Mouse (Mus musculus) midbrain, embryonic 14.5 days (tissue): ENCODE measurements around the gene Rgl1. TPM values are rescaled to one million over a fixed set of nuclear protein-coding genes. Genes with fewer than 3 reads are reported as not detected.

ENCODE experiments used
- ATAC-seq: fragments of 200-750 bp; cut with Nextera tagmentation; 2 replicates; pipeline ENCODE4 v1.8.0; 2017; ENCODE audit warnings: moderate number of reproducible peaks, moderate library complexity; ENCODE audit not compliant: low FRiP score, low TSS enrichment
- DNase-seq: peaks from one replicate; pipeline ENCODE4 v3.0.0-alpha.2; 2015
- H3K27ac ChIP-seq: fragments of 300-500 bp; sonication (generic); replicated peaks from 2 replicates; pipeline ENCODE4 v1.5.1; 2014; ENCODE audit warnings: mild to moderate bottlenecking, low read depth, low read length, moderate library complexity
- H3K27me3 ChIP-seq: fragments of 300-500 bp; sonication (generic); 2 replicates; pipeline ENCODE4 v1.6.1; 2014; ENCODE audit warnings: low read length, control low read depth, mixed read lengths; ENCODE audit not compliant: control insufficient read depth, insufficient read depth
- H3K36me3 ChIP-seq: fragments of 300-500 bp; sonication (generic); 2 replicates; pipeline ENCODE4 v1.6.1; 2014; ENCODE audit warnings: low read length, control low read depth; ENCODE audit not compliant: control insufficient read depth, insufficient read depth
- H3K4me1 ChIP-seq: fragments of 300-500 bp; sonication (generic); 2 replicates; pipeline ENCODE4 v1.6.1; 2014; ENCODE audit warnings: mild to moderate bottlenecking, antibody characterized with exemption, low read length, control low read depth; ENCODE audit not compliant: control insufficient read depth, insufficient read depth
- H3K4me2 ChIP-seq: fragments of 300-500 bp; sonication (generic); 2 replicates; pipeline ENCODE4 v1.6.1; 2014; ENCODE audit warnings: mild to moderate bottlenecking, low read length, moderate library complexity
- H3K4me3 ChIP-seq: fragments of 300-500 bp; sonication (generic); replicated peaks from 2 replicates; pipeline ENCODE4 v1.5.1; 2014; ENCODE audit warnings: low read depth, low read length
- H3K9ac ChIP-seq: fragments of 300-500 bp; sonication (generic); replicated peaks from 2 replicates; pipeline ENCODE4 v1.6.1; 2014; ENCODE audit warnings: mild to moderate bottlenecking, low read length, moderate library complexity
- H3K9me3 ChIP-seq: fragments of 300-500 bp; sonication (generic); 2 replicates; pipeline ENCODE4 v1.6.1; 2016; ENCODE audit warnings: low read length, control low read depth, mixed read lengths; ENCODE audit not compliant: control insufficient read depth
- WGBS: fragments of 180-500 bp; shearing (Covaris S2); extraction: QIAGEN DNeasy Blood & Tissue Kit; methylation state at CpG from one replicate; pipeline ENCODE4 v1.1.7; 2014; 5-methylcytosine and 5-hydroxymethylcytosine counted together
- polyA plus RNA-seq: library from polyadenylated mRNA; unstranded; fragments of >200 nt; fragmentation: Nextera tagmentation; extraction: Ambion mirVana; gene quantifications from 2 replicates; pipeline ENCODE4 v1.2.1, GENCODE M21; 2014

The Rgl1 gene
- polyA plus RNA-seq, 1 experiment from 2014 or later, result 16.6 TPM

DNA sequence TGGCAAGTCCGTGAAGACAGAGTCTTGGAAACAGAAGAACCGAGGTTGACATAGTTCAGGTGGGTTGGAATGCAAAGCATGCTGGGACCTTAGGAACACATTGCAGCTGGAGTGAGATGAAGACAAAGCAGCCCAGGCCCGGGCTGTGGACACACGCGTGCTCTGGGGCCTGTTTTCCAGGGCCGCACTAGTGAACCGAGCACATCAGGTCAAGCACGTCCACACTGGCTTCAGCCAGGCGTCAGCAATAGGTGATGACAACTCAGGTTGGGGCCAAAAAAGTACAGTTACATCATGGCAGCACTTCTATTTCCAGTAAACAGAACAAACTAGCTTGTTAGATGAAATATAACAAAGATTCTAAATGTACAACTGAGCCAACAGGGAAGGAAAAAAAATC, 27.4 kb downstream of the Rgl1 start:
- Histone ChIP-seq H3K4me1 (no peaks in the 10 kb centered on the region), H3K27me3 (no peaks in the 10 kb centered on the region), H3K36me3 (no peaks in the 10 kb centered on the region), H3K27ac (no peak overlapping the region), H3K9ac (no peak overlapping the region), H3K4me3 (no peak overlapping the region), H3K9me3 (no peaks in the 10 kb centered on the region), H3K4me2 (no peak overlapping the region)
- ATAC-seq (no peak), DNase-seq (no peak)
- WGBS, result 95% methylated on average over 9 of the region's 9 CpGs

DNA sequence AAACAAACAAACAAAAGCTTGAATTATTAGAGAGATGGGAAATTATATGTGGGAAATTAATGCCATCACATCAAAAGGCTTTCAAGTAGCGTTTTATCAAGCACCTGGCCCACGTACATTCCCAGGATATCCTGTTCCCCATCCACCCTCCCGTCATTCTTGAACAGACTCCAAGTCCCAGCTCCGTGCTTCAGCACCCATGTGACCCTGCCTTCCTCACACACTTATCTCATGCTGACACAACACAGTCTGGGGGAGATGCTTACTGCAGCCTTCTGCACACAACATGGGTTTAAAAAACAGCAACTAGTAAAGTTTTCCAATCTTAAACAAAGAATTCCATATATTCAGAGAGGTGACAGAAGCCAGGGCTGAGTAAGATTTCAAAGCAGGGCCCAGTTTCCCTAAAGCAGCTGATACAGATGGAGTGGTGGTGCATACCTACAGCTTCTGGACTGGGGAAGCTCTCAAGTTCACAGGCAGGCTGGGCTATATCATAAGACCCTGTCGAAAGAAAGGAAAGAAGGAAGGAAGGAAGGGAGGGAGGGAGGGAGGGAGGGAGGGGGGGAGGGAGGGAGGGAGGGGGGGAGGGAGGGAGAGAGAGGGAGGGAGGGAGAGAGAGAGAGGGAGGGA, 38.4 kb downstream of the Rgl1 start:
- ATAC-seq (no peak), DNase-seq (no peak)
- H3K27me3 ChIP-seq, result no peaks in the 10 kb centered on the region
- H3K27ac ChIP-seq, result no peak overlapping the region
- H3K4me1 ChIP-seq, result no peaks in the 10 kb centered on the region
- no peak overlapping the region for H3K9ac ChIP-seq
- WGBS, result 79% methylated on average over 5 of the region's 5 CpGs
- no peaks in the 10 kb centered on the region for H3K36me3 ChIP-seq
- H3K9me3 ChIP-seq, result no peaks in the 10 kb centered on the region
- H3K4me3 ChIP-seq, result no peak overlapping the region
- H3K4me2 ChIP-seq, result no peak overlapping the region

DNA sequence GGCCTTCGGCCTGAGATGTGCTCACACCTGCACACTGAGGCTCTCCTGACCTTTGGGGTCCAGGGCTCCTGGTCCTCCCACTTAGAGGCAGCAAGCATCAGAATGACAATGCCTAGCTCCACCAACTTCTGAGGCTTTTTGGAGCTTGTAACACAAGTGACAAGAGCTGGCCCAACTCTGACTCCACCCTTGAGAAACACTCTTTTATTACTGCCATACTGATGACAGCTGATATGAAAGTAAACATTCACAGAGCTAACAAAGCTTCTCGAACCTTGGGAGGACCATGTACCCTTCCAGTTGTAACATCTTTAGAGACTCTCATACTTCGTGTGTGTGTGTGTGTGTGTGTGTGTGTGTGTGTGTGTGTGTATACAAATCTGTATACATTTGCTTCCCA, 40.1 kb downstream of the Rgl1 start:
- WGBS, result 87% methylated on average over 3 of the region's 3 CpGs
- no peaks in the 10 kb centered on the region for H3K36me3 ChIP-seq
- no peak overlapping the region for H3K4me2 ChIP-seq
- DNase-seq (no peak), ATAC-seq (no peak)
- H3K9me3 ChIP-seq, result no peaks in the 10 kb centered on the region
- no peaks in the 10 kb centered on the region for H3K4me1 ChIP-seq
- H3K27me3 ChIP-seq, result no peaks in the 10 kb centered on the region
- no peak overlapping the region for H3K4me3 ChIP-seq
- H3K9ac ChIP-seq, result no peak overlapping the region
- no peak overlapping the region for H3K27ac ChIP-seq

DNA sequence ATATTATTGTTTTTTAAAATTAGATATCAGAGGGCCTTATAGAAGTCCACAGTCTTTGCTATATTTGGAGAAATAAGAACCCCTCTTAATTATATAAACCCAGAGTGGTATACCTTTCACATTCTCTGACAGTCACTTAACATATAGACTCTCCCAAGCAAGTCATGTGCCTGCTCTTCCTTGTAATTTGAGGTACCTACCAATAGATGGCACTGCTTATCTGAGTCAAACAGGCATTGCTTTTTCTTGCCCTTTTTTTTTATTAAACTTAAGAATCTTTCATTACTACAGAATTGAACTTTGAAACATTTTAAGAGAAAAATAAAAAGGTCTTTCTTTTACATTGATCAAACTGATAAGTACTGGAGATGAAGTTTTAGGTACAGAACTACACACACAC, 41.9 kb downstream of the Rgl1 start:
- Histone ChIP-seq H3K4me2 (no peak overlapping the region), H3K27ac (no peak overlapping the region), H3K4me1 (no peaks in the 10 kb centered on the region), H3K9me3 (no peaks in the 10 kb centered on the region), H3K9ac (no peak overlapping the region), H3K27me3 (no peaks in the 10 kb centered on the region), H3K4me3 (no peak overlapping the region), H3K36me3 (no peaks in the 10 kb centered on the region)
- DNase-seq (no peak), ATAC-seq (no peak)

DNA sequence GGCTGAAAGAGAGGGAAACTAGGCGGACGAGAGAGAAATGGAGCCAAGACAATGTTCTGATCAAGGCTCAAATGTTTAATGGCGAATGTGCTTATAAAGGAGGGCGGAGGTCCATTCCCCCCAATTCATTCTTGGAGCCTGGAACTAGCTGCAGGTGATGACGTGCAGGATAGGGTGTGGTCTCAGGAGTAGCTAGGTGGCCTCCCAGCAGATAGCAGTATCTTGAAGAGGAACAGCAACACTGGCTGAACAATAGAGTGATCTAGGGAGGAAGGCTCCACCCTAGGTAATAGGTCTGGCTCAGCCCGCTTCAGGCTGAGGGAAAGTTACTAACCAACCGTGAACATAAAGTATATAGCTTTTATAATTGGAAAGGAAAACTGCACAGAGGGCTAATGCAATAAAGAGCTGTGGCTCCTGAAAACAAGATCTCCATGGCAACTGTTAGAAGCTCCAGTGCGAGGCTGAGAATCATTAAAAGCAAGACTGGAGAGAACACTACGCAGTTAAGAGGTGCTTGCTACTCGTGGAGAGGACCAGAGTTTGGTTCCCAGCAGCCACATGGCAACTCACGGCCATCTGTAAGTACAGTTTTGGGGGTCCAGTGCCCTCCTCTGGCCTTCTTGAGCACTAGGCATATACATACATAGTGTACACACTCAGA, 44.5 kb downstream of the Rgl1 start:
- no peaks in the 10 kb centered on the region for H3K36me3 ChIP-seq
- no peaks in the 10 kb centered on the region for H3K4me1 ChIP-seq
- no peak overlapping the region for H3K27ac ChIP-seq
- no peak overlapping the region for H3K4me3 ChIP-seq
- no peak for DNase-seq
- no peaks in the 10 kb centered on the region for H3K27me3 ChIP-seq
- no peak overlapping the region for H3K4me2 ChIP-seq
- no peak overlapping the region for H3K9ac ChIP-seq
- no peaks in the 10 kb centered on the region for H3K9me3 ChIP-seq
- no peak for ATAC-seq
- 86% methylated on average over 11 of the region's 11 CpGs for WGBS

DNA sequence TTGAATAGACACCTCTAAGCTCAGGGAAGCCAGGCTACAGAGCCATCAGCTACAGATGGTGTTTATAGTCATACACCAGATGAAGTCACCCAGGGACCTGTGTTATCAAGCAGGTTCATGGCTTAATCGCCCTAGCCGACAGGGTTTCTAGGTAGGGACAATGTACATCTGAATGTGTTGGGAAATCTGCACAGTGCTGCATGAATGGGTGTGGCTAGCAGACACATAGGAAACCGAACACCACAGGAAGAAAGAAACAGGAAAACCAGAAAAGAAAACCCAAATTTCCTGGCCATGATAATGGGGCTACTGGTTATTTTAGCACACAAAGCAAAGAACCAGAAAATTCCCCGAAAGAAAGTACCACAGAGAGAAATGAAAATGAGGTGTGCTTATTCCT, 45.2 kb downstream of the Rgl1 start:
- WGBS, result 91% methylated on average over 4 of the region's 4 CpGs
- H3K9ac ChIP-seq, result no peak overlapping the region

DNA sequence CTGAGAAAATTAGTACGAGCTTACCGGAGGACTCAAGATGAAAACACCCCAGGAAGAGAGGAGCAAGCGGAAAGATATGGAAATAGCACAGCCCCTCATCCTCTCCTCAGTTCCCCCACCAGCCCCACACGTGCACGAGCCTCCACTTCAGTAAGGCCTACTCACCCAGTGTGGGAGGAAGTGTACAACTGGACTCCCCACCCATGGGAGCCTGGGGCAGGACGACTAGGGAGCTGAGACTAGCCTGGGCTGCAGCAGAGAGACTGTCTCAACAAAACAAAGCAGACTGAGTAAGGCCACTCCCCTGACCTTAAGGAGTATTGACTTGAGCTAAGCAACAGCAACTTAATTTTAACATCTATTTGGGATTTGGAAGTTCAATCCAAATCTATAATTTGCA, 48.0 kb downstream of the Rgl1 start:
- Histone ChIP-seq H3K27me3 (no peaks in the 10 kb centered on the region), H3K4me2 (no peak overlapping the region), H3K27ac (no peak overlapping the region), H3K36me3 (no peaks in the 10 kb centered on the region), H3K4me3 (no peak overlapping the region), H3K4me1 (no peaks in the 10 kb centered on the region), H3K9ac (no peak overlapping the region), H3K9me3 (no peaks in the 10 kb centered on the region)
- no peak for ATAC-seq
- no peak for DNase-seq
- WGBS, result 65% methylated on average over 6 of the region's 6 CpGs

More for the DNA sequence above, 45.2 kb downstream of the Rgl1 start:
- H3K4me3 ChIP-seq, result no peak overlapping the region
- H3K36me3 ChIP-seq, result no peaks in the 10 kb centered on the region
- no peak overlapping the region for H3K27ac ChIP-seq
- H3K4me2 ChIP-seq, result no peak overlapping the region
- DNase-seq (no peak), ATAC-seq (no peak)
- no peaks in the 10 kb centered on the region for H3K9me3 ChIP-seq
- H3K27me3 ChIP-seq, result no peaks in the 10 kb centered on the region
- H3K4me1 ChIP-seq, result no peaks in the 10 kb centered on the region

- Histone ChIP-seq H3K36me3 (no peaks in the 10 kb centered on the region), H3K9me3 (no peaks in the 10 kb centered on the region), H3K27ac (no peak overlapping the region), H3K4me1 (no peaks in the 10 kb centered on the region), H3K4me3 (no peak overlapping the region), H3K27me3 (no peaks in the 10 kb centered on the region), H3K9ac (no peak overlapping the region), H3K4me2 (no peak overlapping the region)
- DNase-seq (no peak), ATAC-seq (no peak)
- 89% methylated on average over 1 of the region's 1 CpGs for WGBS
Measured at GRCm38 (mm10) chr1:152717329-152717728, 48.8 kb downstream of the Rgl1 start.

DNA sequence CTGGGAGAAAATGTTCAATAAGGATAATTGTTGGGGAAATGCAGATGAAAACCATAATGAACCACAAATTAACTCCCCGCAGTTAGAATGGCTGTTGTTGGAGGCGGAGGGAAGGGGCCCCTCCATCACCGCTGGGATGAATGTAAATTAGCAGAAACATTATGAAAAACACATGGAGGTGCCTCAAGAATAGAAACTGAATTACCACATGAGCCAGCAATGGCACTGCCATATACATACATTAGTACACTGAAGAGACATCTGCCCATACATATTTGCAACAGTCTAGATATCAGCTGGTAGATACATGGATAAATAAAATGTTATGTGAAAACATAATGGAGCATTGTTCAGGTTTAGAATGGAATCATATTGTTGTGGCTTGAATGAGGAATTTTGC, 51.7 kb downstream of the Rgl1 start:
- H3K9me3 ChIP-seq, result no peaks in the 10 kb centered on the region
- DNase-seq, result no peak
- ATAC-seq, result no peak
- no peaks in the 10 kb centered on the region for H3K27me3 ChIP-seq
- WGBS, result 81% methylated on average over 3 of the region's 3 CpGs
- H3K27ac ChIP-seq, result no peak overlapping the region
- H3K4me1 ChIP-seq, result no peaks in the 10 kb centered on the region
- H3K4me3 ChIP-seq, result no peak overlapping the region
- H3K9ac ChIP-seq, result no peak overlapping the region
- H3K36me3 ChIP-seq, result no peaks in the 10 kb centered on the region
- H3K4me2 ChIP-seq, result no peak overlapping the region
